Mouse (Mus musculus) kidney, adult 2 months (tissue): ENCODE measurements around the gene Dph6.

ENCODE experiments used
- CTCF ChIP-seq: fragments of 200-500 bp; conservative IDR thresholded peaks from 2 replicates; pipeline ENCODE4 v1.5.1; 2011; ENCODE audit warnings: low read depth, mild to moderate bottlenecking, control low read depth, low read length, moderate library complexity, mixed read lengths; ENCODE audit not compliant: insufficient read depth, insufficient read length
- POLR2A ChIP-seq: fragments of 200-500 bp; IDR thresholded peaks from one replicate; pipeline ENCODE4 v1.6.1; 2011; ENCODE audit warnings: low read depth, low read length, control low read depth

DNA sequence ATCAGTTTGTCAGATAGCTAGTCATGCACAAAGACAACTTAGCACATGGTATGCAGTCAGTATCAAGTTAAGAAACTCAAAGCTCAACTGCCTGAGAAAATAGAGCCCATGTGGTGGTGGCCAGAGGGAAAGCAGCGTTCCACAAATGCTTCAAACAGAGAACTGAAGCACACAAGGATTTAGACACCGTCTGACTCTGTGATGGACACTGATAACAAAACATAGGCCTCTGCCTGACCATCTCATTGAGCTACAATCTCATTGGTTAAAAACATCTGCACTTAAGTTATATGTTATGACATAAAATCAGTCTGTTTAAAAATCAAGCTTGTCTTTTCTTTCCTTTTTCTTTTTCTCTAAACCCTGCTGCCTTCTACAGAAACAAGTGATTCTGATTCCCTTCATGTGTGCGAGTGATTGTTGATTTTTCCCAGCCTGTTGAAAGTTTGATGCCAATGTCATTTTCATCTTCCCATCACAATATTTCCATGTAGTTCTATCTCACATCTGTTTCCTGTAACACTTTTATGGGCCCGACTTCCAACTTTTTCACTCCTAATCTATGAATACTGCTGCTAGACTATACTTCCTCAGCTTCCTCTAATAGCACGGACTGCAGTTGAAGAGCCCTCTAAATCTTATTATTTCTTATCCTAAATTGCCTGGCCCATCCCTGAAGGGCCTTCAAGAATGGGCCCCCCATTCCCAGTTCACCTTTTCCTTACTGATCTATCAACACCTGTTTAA, 123.6 kb downstream of the Dph6 start:
- TF ChIP-seq POLR2A (no peak), CTCF (no peak)
